Mouse (Mus musculus): ENCODE measurements around the gene Ccn5. TPM values are rescaled to one million over a fixed set of nuclear protein-coding genes. Genes with fewer than 3 reads are reported as not detected.

Ccn5 gene
- polyA plus RNA-seq, 1 experiment from 2014 or later = 2.2 TPM

DNA sequence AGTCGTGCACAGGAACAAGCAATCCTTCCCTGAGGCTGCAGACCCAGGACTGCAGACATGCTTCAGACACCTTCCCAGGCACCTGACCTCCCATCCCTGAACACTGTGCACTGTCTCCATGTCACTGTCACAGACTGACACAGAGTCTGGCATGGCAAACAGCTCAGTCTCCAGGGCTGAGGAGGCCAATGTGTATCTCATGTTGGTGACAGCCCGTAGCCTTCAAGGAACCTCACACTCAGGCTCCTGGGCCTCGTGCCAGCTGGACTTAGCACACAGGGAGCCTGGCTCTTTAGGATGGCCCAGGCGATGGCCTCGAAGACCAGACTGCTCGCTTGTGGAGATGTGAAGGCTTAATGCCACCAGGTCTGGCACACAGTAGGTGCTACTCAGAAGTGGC lies 60.2 kb downstream of the Ccn5 start:
- no peaks in the 10 kb centered on the region for H3K9me3 ChIP-seq (replicated peaks)
- 0 out of 2 replicates have a peak, but pooled peaks have one; percentile 33 for ATAC-seq (replicated peaks; ENCODE audit: insufficient number of reproducible peaks, insufficient read depth, low FRiP score, low read depth)
- no peak overlapping the region for H3K9ac ChIP-seq
- H3K4me3 ChIP-seq = no peak overlapping the region
- H3K4me1 ChIP-seq (replicated peaks) = peaks cover 4% of the 10 kb centered on the region
- H3K27ac ChIP-seq = no peak overlapping the region
- no peaks in the 10 kb centered on the region for H3K36me3 ChIP-seq
- H3K4me2 ChIP-seq = no peak overlapping the region
- WGBS = 59% methylated on average over 6 of the region's 6 CpGs
- H3K27me3 ChIP-seq = peaks cover 60% of the 10 kb centered on the region

Other genes starting within 250 kb of the Ccn5 start
- gene Ttpal, start 218.5 kb upstream of the Ccn5 start, polyA plus RNA-seq (2015; fragmentation: Nextera tagmentation; extraction: Ambion mirVana) = 15.2 and 21.2 TPM in 2 replicates
- 54.8 and 57.1 TPM in 2 replicates for gene Serinc3, start 175.7 kb upstream of the Ccn5 start, polyA plus RNA-seq (2015; fragmentation: Nextera tagmentation; extraction: Ambion mirVana)
- 289 and 356 TPM in 2 replicates for gene Pkig, start 162.5 kb upstream of the Ccn5 start, polyA plus RNA-seq (2015; fragmentation: Nextera tagmentation; extraction: Ambion mirVana)
- gene Ada, start 70.6 kb upstream of the Ccn5 start, polyA plus RNA-seq (2015; fragmentation: Nextera tagmentation; extraction: Ambion mirVana) = 3.0 and 8.4 TPM in 2 replicates
- not detected in 2 replicates for gene Kcnk15, start 32.8 kb downstream of the Ccn5 start, polyA plus RNA-seq (2015; fragmentation: Nextera tagmentation; extraction: Ambion mirVana)
- gene Rims4, start 97.8 kb downstream of the Ccn5 start, polyA plus RNA-seq (2015; fragmentation: Nextera tagmentation; extraction: Ambion mirVana) = 0.31 and 0.52 TPM in 2 replicates
- 202 and 213 TPM in 2 replicates for gene Ywhab, start 174.1 kb downstream of the Ccn5 start, polyA plus RNA-seq (2015; fragmentation: Nextera tagmentation; extraction: Ambion mirVana)
- 0.92 and 1.1 TPM in 2 replicates for gene Pabpc1l, start 204.6 kb downstream of the Ccn5 start, polyA plus RNA-seq (2015; fragmentation: Nextera tagmentation; extraction: Ambion mirVana)
- gene Stk4, start 249.5 kb downstream of the Ccn5 start, polyA plus RNA-seq (2015; fragmentation: Nextera tagmentation; extraction: Ambion mirVana) = 11.8 and 13.7 TPM in 2 replicates